Mouse (Mus musculus) thymus, postnatal 14 days (tissue): ENCODE measurements around the gene Nagpa.

Experiments used
- DNase-seq: peaks from one replicate; pipeline ENCODE4 v3.0.0; 2021

The Nagpa gene

GRCm38 (mm10) chr16:5186234-5186633 lies 17.6 kb downstream of the Nagpa start:
- no peak for DNase-seq

GRCm38 (mm10) chr16:5185691-5186090 lies 18.1 kb downstream of the Nagpa start:
- no peak for DNase-seq

- no peak for DNase-seq
Observed at GRCm38 (mm10) chr16:5184956-5185355, 18.9 kb downstream of the Nagpa start.

- no peak for DNase-seq
Observed at GRCm38 (mm10) chr16:5184101-5184500, 19.7 kb downstream of the Nagpa start.

- DNase-seq, result no peak
Observed at GRCm38 (mm10) chr16:5183310-5183975, 20.4 kb downstream of the Nagpa start.

GRCm38 (mm10) chr16:5172636-5173035 lies 31.2 kb downstream of the Nagpa start:
- no peak for DNase-seq

GRCm38 (mm10) chr16:5168829-5169228 lies 35.0 kb downstream of the Nagpa start:
- no peak for DNase-seq

GRCm38 (mm10) chr16:5168038-5168437 lies 35.8 kb downstream of the Nagpa start:
- no peak for DNase-seq

GRCm38 (mm10) chr16:5164327-5164726 lies 39.5 kb downstream of the Nagpa start:
- DNase-seq, result no peak

- DNase-seq, result no peak
Observed at GRCm38 (mm10) chr16:5159248-5159647, 44.6 kb downstream of the Nagpa start.

GRCm38 (mm10) chr16:5157113-5157512 lies 46.7 kb downstream of the Nagpa start:
- no peak for DNase-seq

GRCm38 (mm10) chr16:5156495-5156894 lies 47.3 kb downstream of the Nagpa start:
- DNase-seq, result no peak

- DNase-seq, result no peak
Observed at GRCm38 (mm10) chr16:5155014-5155413, 48.8 kb downstream of the Nagpa start.

- no peak for DNase-seq
Observed at GRCm38 (mm10) chr16:5153299-5154026, 50.3 kb downstream of the Nagpa start.

- DNase-seq, result no peak
Observed at GRCm38 (mm10) chr16:5150544-5150943, 53.3 kb downstream of the Nagpa start.

GRCm38 (mm10) chr16:5147037-5147385 lies 56.8 kb downstream of the Nagpa start, which contains the start of gene Sec14l5:
TSS of gene Sec14l5 (plus strand) at chr16:5147109.
- no peak for DNase-seq

GRCm38 (mm10) chr16:5146367-5147036 lies 57.3 kb downstream of the Nagpa start:
- DNase-seq, result peak; percentile 15

- peak; percentile 73 for DNase-seq
Observed at GRCm38 (mm10) chr16:5145570-5145969, 58.2 kb downstream of the Nagpa start.
